Mouse (Mus musculus) forebrain, embryonic 11.5 days (tissue): ENCODE measurements around the gene Hist1h4i. TPM values are rescaled to one million over a fixed set of nuclear protein-coding genes. Genes with fewer than 3 reads are reported as not detected.

Experiments
- ATAC-seq: fragments of 200-750 bp; cut with Nextera tagmentation; replicated peaks from 2 replicates; pipeline ENCODE4 v1.8.0; 2017; ENCODE audit warnings: moderate TSS enrichment; ENCODE audit not compliant: low FRiP score
- DNase-seq: peaks from one replicate; pipeline ENCODE4 v3.0.0-alpha.2; 2017; ENCODE audit warnings: low spot score
- H3K27ac ChIP-seq: fragments of 300-500 bp; sonication (generic); 2 replicates; pipeline ENCODE4 v1.5.1; 2014; ENCODE audit warnings: low read depth, low read length
- H3K27me3 ChIP-seq: fragments of 300-500 bp; sonication (generic); 2 replicates; pipeline ENCODE4 v1.6.1; 2014; ENCODE audit warnings: mild to moderate bottlenecking, low read length, mixed read lengths; ENCODE audit not compliant: control insufficient read depth, insufficient read depth
- H3K36me3 ChIP-seq: fragments of 300-500 bp; sonication (generic); 2 replicates; pipeline ENCODE4 v1.6.1; 2014; ENCODE audit warnings: mild to moderate bottlenecking, low read length, moderate library complexity, mixed read lengths; ENCODE audit not compliant: control insufficient read depth, insufficient read depth
- H3K4me1 ChIP-seq: fragments of 300-500 bp; sonication (generic); replicated peaks from 2 replicates; pipeline ENCODE4 v1.6.1; 2014; ENCODE audit warnings: low read length, mixed read lengths; ENCODE audit not compliant: control insufficient read depth, insufficient read depth
- H3K4me2 ChIP-seq: fragments of 300-500 bp; sonication (generic); 2 replicates; pipeline ENCODE4 v1.6.1; 2014; ENCODE audit warnings: low read depth, mild to moderate bottlenecking, low read length, moderate library complexity, mixed read lengths; ENCODE audit not compliant: severe bottlenecking
- H3K4me3 ChIP-seq: fragments of 300-500 bp; sonication (generic); 2 replicates; pipeline ENCODE4 v1.5.1; 2014; ENCODE audit warnings: low read depth, low read length
- H3K9ac ChIP-seq: fragments of 300-500 bp; sonication (generic); 2 replicates; pipeline ENCODE4 v1.6.1; 2014; ENCODE audit warnings: low read length
- H3K9me3 ChIP-seq: fragments of 300-500 bp; sonication (generic); 2 replicates; pipeline ENCODE4 v1.6.1; 2016; ENCODE audit warnings: low read length, mixed read lengths; ENCODE audit not compliant: control insufficient read depth
- WGBS: fragments of 180-500 bp; shearing (Covaris S2); extraction: QIAGEN DNeasy Blood & Tissue Kit; methylation state at CpG from one replicate; pipeline ENCODE4 v1.1.7; 2014; 5-methylcytosine and 5-hydroxymethylcytosine counted together
- polyA plus RNA-seq: library from polyadenylated mRNA; unstranded; fragments of >200 nt; fragmentation: Nextera tagmentation; extraction: Ambion mirVana; gene quantifications from 2 replicates; pipeline ENCODE4 v1.2.1, GENCODE M21; 2014

The Hist1h4i gene
- polyA plus RNA-seq, 1 experiment from 2014 or later, result 52.1 TPM

- H3K4me1 ChIP-seq, result no peaks in the 10 kb centered on the region
- H3K4me3 ChIP-seq, result peak overlapping the region; percentile 46
- peak overlapping the region; percentile 78 for H3K4me2 ChIP-seq
- no peaks in the 10 kb centered on the region for H3K9me3 ChIP-seq
- no peak overlapping the region for H3K27ac ChIP-seq
- DNase-seq (peak; percentile 80), ATAC-seq (peak; percentile 77)
- WGBS, result under 1% methylated on average over 8 of the region's 8 CpGs
- peaks cover 7% of the 10 kb centered on the region; the same call in 1 of the 2 replicates for H3K27me3 ChIP-seq
- no peak overlapping the region; the same call in 1 of the 2 replicates for H3K9ac ChIP-seq
- H3K36me3 ChIP-seq, result no peaks in the 10 kb centered on the region
Measured at GRCm38 (mm10) chr13:22020901-22021339, 20.2 kb downstream of the Hist1h4i start.

GRCm38 (mm10) chr13:22019934-22020835, 21.0 kb downstream of the Hist1h4i start:
- DNase-seq, result no peak
- Histone ChIP-seq H3K4me1 (no peaks in the 10 kb centered on the region), H3K9ac (peak overlapping the region; percentile 51), H3K4me2 (peak overlapping the region; percentile 78), H3K9me3 (no peaks in the 10 kb centered on the region), H3K27ac (no peak overlapping the region), H3K36me3 (no peaks in the 10 kb centered on the region), H3K4me3 (peak overlapping the region; percentile 46), H3K27me3 (peaks cover 11% of the 10 kb centered on the region)
- peak; percentile 62 for ATAC-seq
- WGBS, result under 1% methylated on average over 44 of the region's 44 CpGs

- Histone ChIP-seq H3K9ac (no peak overlapping the region), H3K9me3 (no peaks in the 10 kb centered on the region), H3K4me2 (no peak overlapping the region), H3K4me1 (no peaks in the 10 kb centered on the region), H3K27ac (no peak overlapping the region), H3K4me3 (no peak overlapping the region), H3K36me3 (no peaks in the 10 kb centered on the region), H3K27me3 (peaks cover 40% of the 10 kb centered on the region)
- WGBS, result 14% methylated on average over 27 of the region's 27 CpGs
- ATAC-seq, result peak; percentile 74
- DNase-seq, result peak; percentile 90
Measured at GRCm38 (mm10) chr13:22015479-22016450, 25.4 kb downstream of the Hist1h4i start.

GRCm38 (mm10) chr13:22014411-22014845, 26.7 kb downstream of the Hist1h4i start:
- Histone ChIP-seq H3K27ac (no peak overlapping the region), H3K27me3 (peaks cover 53% of the 10 kb centered on the region), H3K9me3 (no peaks in the 10 kb centered on the region), H3K4me2 (peak overlapping the region; percentile 29; the same call in 1 of the 2 replicates), H3K4me1 (no peaks in the 10 kb centered on the region), H3K9ac (no peak overlapping the region), H3K4me3 (peak overlapping the region; percentile 5; the same call in 1 of the 2 replicates), H3K36me3 (no peaks in the 10 kb centered on the region)
- ATAC-seq (no peak), DNase-seq (no peak)
- 14% methylated on average over 17 of the region's 17 CpGs for WGBS

GRCm38 (mm10) chr13:22013716-22014115, 27.4 kb downstream of the Hist1h4i start:
- H3K27me3 ChIP-seq, result peaks cover 55% of the 10 kb centered on the region
- WGBS, result 23% methylated on average over 13 of the region's 13 CpGs
- H3K4me2 ChIP-seq, result no peak overlapping the region
- H3K9ac ChIP-seq, result no peak overlapping the region
- DNase-seq (no peak), ATAC-seq (no peak)
- H3K4me3 ChIP-seq, result no peak overlapping the region
- no peaks in the 10 kb centered on the region for H3K9me3 ChIP-seq
- H3K27ac ChIP-seq, result no peak overlapping the region
- H3K4me1 ChIP-seq, result no peaks in the 10 kb centered on the region
- H3K36me3 ChIP-seq, result no peaks in the 10 kb centered on the region

- no peaks in the 10 kb centered on the region for H3K9me3 ChIP-seq
- 37% methylated on average over 7 of the region's 7 CpGs for WGBS
- H3K27ac ChIP-seq, result no peak within 1 kb of the TSS
Measured at GRCm38 (mm10) chr13:22009642-22010041, 31.5 kb downstream of the Hist1h4i start, which contains the start of gene Prss16. Prss16 (minus strand) TSS chr13:22009742.

GRCm38 (mm10) chr13:22008707-22009106, 32.5 kb downstream of the Hist1h4i start:
- no peak for ATAC-seq
- peaks cover 12% of the 10 kb centered on the region; the same call in 1 of the 2 replicates for H3K4me1 ChIP-seq
- DNase-seq, result no peak
- no peak overlapping the region for H3K4me2 ChIP-seq
- H3K4me3 ChIP-seq, result no peak overlapping the region
- peaks cover 85% of the 10 kb centered on the region for H3K27me3 ChIP-seq
- no peak overlapping the region for H3K27ac ChIP-seq
- no peaks in the 10 kb centered on the region for H3K9me3 ChIP-seq
- no peaks in the 10 kb centered on the region for H3K36me3 ChIP-seq
- no peak overlapping the region for H3K9ac ChIP-seq
- WGBS, result 69% methylated on average over 3 of the region's 3 CpGs

More at GRCm38 (mm10) chr13:22009642-22010041, 31.5 kb downstream of the Hist1h4i start, which contains the start of gene Prss16:
- Histone ChIP-seq H3K4me1 (peaks cover 12% of the 10 kb centered on the region; the same call in 1 of the 2 replicates), H3K4me3 (no peak within 1 kb of the TSS), H3K9ac (no peak within 1 kb of the TSS), H3K4me2 (no peak within 1 kb of the TSS), H3K27me3 (peaks cover 84% of the 10 kb centered on the region), H3K36me3 (no peaks in the 10 kb centered on the region)
- ATAC-seq (no peak), DNase-seq (no peak)

- Histone ChIP-seq H3K4me3 (no peak overlapping the region), H3K9ac (no peak overlapping the region), H3K36me3 (no peaks in the 10 kb centered on the region), H3K27me3 (peaks cover 90% of the 10 kb centered on the region), H3K27ac (no peak overlapping the region), H3K4me1 (peaks cover 12% of the 10 kb centered on the region; the same call in 1 of the 2 replicates), H3K4me2 (no peak overlapping the region), H3K9me3 (no peaks in the 10 kb centered on the region)
- no peak for ATAC-seq
- WGBS, result 48% methylated on average over 7 of the region's 7 CpGs
- no peak for DNase-seq
Measured at GRCm38 (mm10) chr13:22007872-22008271, 33.3 kb downstream of the Hist1h4i start.
